10 mouse cellular contexts compared by ENCODE assay signal in genomic region chr13:15762901-15763417, GRCm38 (mm10).
DNase-seq lines count a peak whose midpoint lies in the region; ATAC-seq and TF ChIP-seq lines count a peak whose summit lies in the region.
"Had no signal": no experiment of that assay in that cellular context is flagged by ENCODE, and none has a peak within 500 bp of the region (broad histone marks: within the 10 kb centered on the region; RNA-seq: fewer than 3 reads in every experiment).

No protein-coding gene starts in this region.

- no peaks in the 10 kb centered on the region for H3K9me3 ChIP-seq in intestine, postnatal 0 days (ENCODE audit: control insufficient read depth)
- no peaks in the 10 kb centered on the region for H3K9me3 ChIP-seq in intestine, embryonic 15.5 days
- H3K9me3 ChIP-seq in G1E (replicated peaks) = no peaks in the 10 kb centered on the region
- no peaks in the 10 kb centered on the region for H3K9me3 ChIP-seq in limb, embryonic 11.5 days (ENCODE audit: control insufficient read depth, low read length)
- H3K9me3 ChIP-seq: embryonic facial prominence, embryonic 12.5 days; liver, embryonic 13.5 days had no signal

- ATAC-seq in intestine, postnatal 0 days = no peak
- ATAC-seq in intestine, embryonic 15.5 days = no peak
- ATAC-seq in G1E (ENCODE audit: extremely low read depth, insufficient number of reproducible peaks, low FRiP score, poor library complexity, severe bottlenecking) = no peak
- ATAC-seq in limb, embryonic 11.5 days (ENCODE audit: insufficient number of reproducible peaks, low FRiP score, low TSS enrichment, low read depth) = no peak

- H3K27ac ChIP-seq in intestine, postnatal 0 days (ENCODE audit: low read depth, low read length) = no peak overlapping the region
- H3K27ac ChIP-seq in intestine, embryonic 15.5 days = no peak overlapping the region
- H3K27ac ChIP-seq in limb, embryonic 11.5 days (replicated peaks; ENCODE audit: low read depth, low read length) = no peak overlapping the region
- H3K27ac ChIP-seq: embryonic facial prominence, embryonic 12.5 days; liver, embryonic 13.5 days had no signal

- TF ChIP-seq CTCF in intestine, postnatal 0 days (IDR thresholded peaks at IDR 0.05; ENCODE audit: low read depth) = peak; percentile 85
- TF ChIP-seq CTCF in G1E (IDR thresholded peaks at IDR 0.05; ENCODE audit: low read depth, low read length) = 0 out of 2 replicates have a peak, but pooled peaks have one; percentile 23

- intact Hi-C loops in heart, postnatal 14 days (cut with DNase I) = loop anchor here (5.0 kb wide), 1 partner anchor 1091 kb away; no protein-coding TSS in a partner anchor

- H3K27me3 ChIP-seq in intestine, postnatal 0 days (replicated peaks; ENCODE audit: control insufficient read depth, insufficient read depth, low read length) = no peaks in the 10 kb centered on the region
- no peaks in the 10 kb centered on the region for H3K27me3 ChIP-seq in intestine, embryonic 15.5 days (replicated peaks)
- H3K27me3 ChIP-seq in G1E (ENCODE audit: insufficient read depth, low read length) = no peaks in the 10 kb centered on the region; the same call in 1 of the 2 replicates
- no peaks in the 10 kb centered on the region for H3K27me3 ChIP-seq in limb, embryonic 11.5 days (ENCODE audit: control insufficient read depth, insufficient read depth, low read length)
- H3K27me3 ChIP-seq: embryonic facial prominence, embryonic 12.5 days; liver, embryonic 13.5 days had no signal

- H3K4me1 ChIP-seq in intestine, postnatal 0 days (replicated peaks; ENCODE audit: control insufficient read depth, insufficient read depth, low read length) = no peaks in the 10 kb centered on the region
- 0 out of 2 replicates have a peak, but pooled peaks cover 4% of the 10 kb centered on the region for H3K4me1 ChIP-seq in intestine, embryonic 15.5 days (replicated peaks)
- peaks cover 7% of the 10 kb centered on the region; the same call in 1 of the 2 replicates for H3K4me1 ChIP-seq in G1E (ENCODE audit: insufficient read depth, low read depth, low read length)
- H3K4me1 ChIP-seq in limb, embryonic 11.5 days (ENCODE audit: control insufficient read depth, insufficient read depth, low read length) = no peaks in the 10 kb centered on the region
- H3K4me1 ChIP-seq: embryonic facial prominence, embryonic 12.5 days had no signal

- no peak overlapping the region for H3K4me2 ChIP-seq in intestine, postnatal 0 days (replicated peaks; ENCODE audit: low read depth)
- no peak overlapping the region for H3K4me2 ChIP-seq in intestine, embryonic 15.5 days (replicated peaks)
- H3K4me2 ChIP-seq in limb, embryonic 11.5 days (ENCODE audit: low read depth, severe bottlenecking) = no peak overlapping the region
- H3K4me2 ChIP-seq: embryonic facial prominence, embryonic 12.5 days; liver, embryonic 13.5 days had no signal

- WGBS in intestine, postnatal 0 days = 46% methylated on average over 6 of the region's 6 CpGs
- WGBS in intestine, embryonic 15.5 days = 42% methylated on average over 6 of the region's 6 CpGs
- 44% methylated on average over 6 of the region's 6 CpGs for WGBS in limb, embryonic 11.5 days

- no peak for DNase-seq in G1E (ENCODE audit: low spot score)
- peak; percentile 10 to 23 for DNase-seq in cerebellum, postnatal 36 days
- DNase-seq in heart, postnatal 14 days = peak; percentile 20 to 51
- DNase-seq in limb, embryonic 11.5 days (ENCODE audit: low spot score) = peak; percentile 59
- DNase-seq in retina, postnatal 1 day = peak; percentile 76
- no peak for DNase-seq in spleen, adult 12 weeks (ENCODE audit: low spot score)
- DNase-seq: liver, embryonic 13.5 days had no signal

- no peak overlapping the region for H3K4me3 ChIP-seq in intestine, postnatal 0 days (ENCODE audit: low read depth, low read length)
- H3K4me3 ChIP-seq in intestine, embryonic 15.5 days (replicated peaks) = no peak overlapping the region
- H3K4me3 ChIP-seq in G1E (ENCODE audit: low read depth, low read length) = no peak overlapping the region
- no peak overlapping the region for H3K4me3 ChIP-seq in limb, embryonic 11.5 days (ENCODE audit: low read depth, low read length)
- H3K4me3 ChIP-seq: embryonic facial prominence, embryonic 12.5 days; liver, embryonic 13.5 days had no signal

- no peak overlapping the region for H3K9ac ChIP-seq in intestine, postnatal 0 days (ENCODE audit: low read depth, low read length)
- H3K9ac ChIP-seq in intestine, embryonic 15.5 days = no peak overlapping the region
- H3K9ac ChIP-seq in limb, embryonic 11.5 days (ENCODE audit: low read length) = no peak overlapping the region
- H3K9ac ChIP-seq: embryonic facial prominence, embryonic 12.5 days; liver, embryonic 13.5 days had no signal

- H3K36me3 ChIP-seq in intestine, postnatal 0 days (ENCODE audit: control insufficient read depth, insufficient read depth) = no peaks in the 10 kb centered on the region
- no peaks in the 10 kb centered on the region for H3K36me3 ChIP-seq in intestine, embryonic 15.5 days
- no peaks in the 10 kb centered on the region for H3K36me3 ChIP-seq in G1E (replicated peaks)
- H3K36me3 ChIP-seq in limb, embryonic 11.5 days (ENCODE audit: control insufficient read depth, insufficient read depth, low read length) = no peaks in the 10 kb centered on the region
- H3K36me3 ChIP-seq: embryonic facial prominence, embryonic 12.5 days; liver, embryonic 13.5 days had no signal

Comparison
In these comparisons a context has a peak if more than half of its experiments do, and no peak if none do; other contexts are left out.
1. DNase-seq: peak in cerebellum, postnatal 36 days (2 of 2), heart, postnatal 14 days (2 of 2), limb, embryonic 11.5 days (single experiment) and retina, postnatal 1 day (single experiment); none in G1E (single experiment) and spleen, adult 12 weeks (single experiment).